Mouse (Mus musculus): ENCODE results near the gene Zfp775. TPM values are rescaled to one million over a fixed set of nuclear protein-coding genes. Genes with fewer than 3 reads are reported as not detected.

The Zfp775 gene
- polyA plus RNA-seq, 1 experiment from 2014 or later: 7.4 TPM

DNA sequence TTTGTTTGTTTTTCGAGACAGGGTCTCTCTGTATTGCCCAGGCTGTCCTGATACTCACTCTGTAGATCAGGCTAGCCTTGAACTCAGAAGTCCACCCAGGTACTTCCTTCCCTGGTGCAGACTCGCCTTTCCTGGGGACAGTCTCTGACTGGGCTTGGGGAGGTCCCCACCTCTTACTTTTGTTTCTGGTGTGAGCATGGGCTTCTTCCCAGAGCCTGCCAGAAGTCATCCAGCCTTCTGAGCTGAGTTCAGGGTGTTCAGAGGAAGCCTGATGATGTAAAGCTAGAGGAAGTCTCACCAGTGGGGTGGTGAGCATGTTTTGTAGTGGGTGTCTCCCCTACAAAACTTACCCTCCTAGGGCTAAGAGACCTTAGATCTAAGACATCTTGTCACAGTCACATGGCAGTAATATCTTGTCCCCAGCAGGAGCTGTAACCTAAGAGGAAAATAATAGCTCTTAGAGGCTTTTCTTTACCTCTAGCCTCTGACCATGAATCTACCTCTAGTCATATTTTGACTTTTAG is 67.6 kb downstream of the Zfp775 start:
- Histone ChIP-seq H3K4me1 (replicated peaks; ENCODE audit: control insufficient read depth, insufficient read depth, low read length) (0 out of 2 replicates have a peak, but pooled peaks cover 2% of the 10 kb centered on the region), H3K9me3 (ENCODE audit: control insufficient read depth, low read length) (no peaks in the 10 kb centered on the region), H3K27me3 (ENCODE audit: control insufficient read depth, insufficient read depth, low read depth, low read length) (no peaks in the 10 kb centered on the region), H3K4me3 (ENCODE audit: low read length) (no peak overlapping the region), H3K9ac (ENCODE audit: low read length) (no peak overlapping the region), H3K27ac (ENCODE audit: low read length) (no peak overlapping the region), H3K4me2 (ENCODE audit: low read depth, low read length) (no peak overlapping the region), H3K36me3 (ENCODE audit: control insufficient read depth, insufficient read depth, low read length) (no peaks in the 10 kb centered on the region)
- no peak for ATAC-seq (ENCODE audit: low read depth)
- 44% methylated on average over 2 of the region's 2 CpGs for WGBS

Other genes starting within 250 kb of the Zfp775 start
- gene Krba1, start 206.5 kb upstream of the Zfp775 start, polyA plus RNA-seq (2015; fragmentation: Nextera tagmentation; extraction: Ambion mirVana): 20.4 and 20.7 TPM in 2 replicates
- 21.0 and 22.6 TPM in 2 replicates for gene Zfp467, start 156.2 kb upstream of the Zfp775 start, polyA plus RNA-seq (2015; fragmentation: Nextera tagmentation; extraction: Ambion mirVana)
- 0.14 and 0.36 TPM in 2 replicates for gene Sspo, start 153.8 kb upstream of the Zfp775 start, polyA plus RNA-seq (2015; fragmentation: Nextera tagmentation; extraction: Ambion mirVana)
- 9.7 and 11.8 TPM in 2 replicates for gene Atp6v0e2, start 64.4 kb upstream of the Zfp775 start, polyA plus RNA-seq (2015; fragmentation: Nextera tagmentation; extraction: Ambion mirVana)
- 5.8 and 8.8 TPM in 2 replicates for gene Lrrc61, start 47.3 kb upstream of the Zfp775 start, polyA plus RNA-seq (2015; fragmentation: Nextera tagmentation; extraction: Ambion mirVana)
- 101 and 114 TPM in 2 replicates for gene Rarres2, start 29.3 kb upstream of the Zfp775 start, polyA plus RNA-seq (2015; fragmentation: Nextera tagmentation; extraction: Ambion mirVana)
- gene Gm45021, start 12.5 kb upstream of the Zfp775 start, polyA plus RNA-seq (2015; fragmentation: Nextera tagmentation; extraction: Ambion mirVana): not detected in 2 replicates
- gene Repin1, start 8.2 kb upstream of the Zfp775 start, polyA plus RNA-seq (2015; fragmentation: Nextera tagmentation; extraction: Ambion mirVana): 30.5 and 32.3 TPM in 2 replicates
- gene Gm44965, start 8.1 kb upstream of the Zfp775 start, polyA plus RNA-seq (2015; fragmentation: Nextera tagmentation; extraction: Ambion mirVana): not detected in 2 replicates
- 0.41 and 0.57 TPM in 2 replicates for gene AI854703, start 24.7 kb downstream of the Zfp775 start, polyA plus RNA-seq (2015; fragmentation: Nextera tagmentation; extraction: Ambion mirVana)
- 5.9 and 6.1 TPM in 2 replicates for gene Gimap8, start 45.2 kb downstream of the Zfp775 start, polyA plus RNA-seq (2015; fragmentation: Nextera tagmentation; extraction: Ambion mirVana)
- gene Gimap9, start 74.1 kb downstream of the Zfp775 start, polyA plus RNA-seq (2015; fragmentation: Nextera tagmentation; extraction: Ambion mirVana): 14.2 and 14.6 TPM in 2 replicates
- 53.8 and 58.5 TPM in 2 replicates for gene Gimap4, start 82.5 kb downstream of the Zfp775 start, polyA plus RNA-seq (2015; fragmentation: Nextera tagmentation; extraction: Ambion mirVana)
- gene Gimap6, start 106.2 kb downstream of the Zfp775 start, polyA plus RNA-seq (2015; fragmentation: Nextera tagmentation; extraction: Ambion mirVana): 50.6 and 54.7 TPM in 2 replicates
- 3.6 and 4.6 TPM in 2 replicates for gene Gm28053, start 116.5 kb downstream of the Zfp775 start, polyA plus RNA-seq (2015; fragmentation: Nextera tagmentation; extraction: Ambion mirVana)
- not detected in 2 replicates for gene Gimap7, start 116.6 kb downstream of the Zfp775 start, polyA plus RNA-seq (2015; fragmentation: Nextera tagmentation; extraction: Ambion mirVana)
- 46.7 and 51.1 TPM in 2 replicates for gene Gimap1, start 137.0 kb downstream of the Zfp775 start, polyA plus RNA-seq (2015; fragmentation: Nextera tagmentation; extraction: Ambion mirVana)
- 22.3 and 22.4 TPM in 2 replicates for gene Gimap5, start 144.1 kb downstream of the Zfp775 start, polyA plus RNA-seq (2015; fragmentation: Nextera tagmentation; extraction: Ambion mirVana)
- 0.08 and 0.10 TPM in 2 replicates for gene Gimap3, start 168.8 kb downstream of the Zfp775 start, polyA plus RNA-seq (2015; fragmentation: Nextera tagmentation; extraction: Ambion mirVana)
- 242 and 258 TPM in 2 replicates for gene Tmem176a, start 238.9 kb downstream of the Zfp775 start, polyA plus RNA-seq (2015; fragmentation: Nextera tagmentation; extraction: Ambion mirVana)
- 450 and 479 TPM in 2 replicates for gene Tmem176b, start 239.4 kb downstream of the Zfp775 start, polyA plus RNA-seq (2015; fragmentation: Nextera tagmentation; extraction: Ambion mirVana)